Mouse (Mus musculus): ENCODE results near the gene Sash1.

The Sash1 gene

GRCm38 (mm10) chr10:8885630-8886527 is at the start of gene Sash1:
Gene Sash1, minus strand, starts transcription at chr10:8886070.
- DNase-seq = peak; percentile 15

- DNase-seq = no peak
Observed at GRCm38 (mm10) chr10:8935601-8936000, 49.7 kb upstream of the Sash1 start.

DNA sequence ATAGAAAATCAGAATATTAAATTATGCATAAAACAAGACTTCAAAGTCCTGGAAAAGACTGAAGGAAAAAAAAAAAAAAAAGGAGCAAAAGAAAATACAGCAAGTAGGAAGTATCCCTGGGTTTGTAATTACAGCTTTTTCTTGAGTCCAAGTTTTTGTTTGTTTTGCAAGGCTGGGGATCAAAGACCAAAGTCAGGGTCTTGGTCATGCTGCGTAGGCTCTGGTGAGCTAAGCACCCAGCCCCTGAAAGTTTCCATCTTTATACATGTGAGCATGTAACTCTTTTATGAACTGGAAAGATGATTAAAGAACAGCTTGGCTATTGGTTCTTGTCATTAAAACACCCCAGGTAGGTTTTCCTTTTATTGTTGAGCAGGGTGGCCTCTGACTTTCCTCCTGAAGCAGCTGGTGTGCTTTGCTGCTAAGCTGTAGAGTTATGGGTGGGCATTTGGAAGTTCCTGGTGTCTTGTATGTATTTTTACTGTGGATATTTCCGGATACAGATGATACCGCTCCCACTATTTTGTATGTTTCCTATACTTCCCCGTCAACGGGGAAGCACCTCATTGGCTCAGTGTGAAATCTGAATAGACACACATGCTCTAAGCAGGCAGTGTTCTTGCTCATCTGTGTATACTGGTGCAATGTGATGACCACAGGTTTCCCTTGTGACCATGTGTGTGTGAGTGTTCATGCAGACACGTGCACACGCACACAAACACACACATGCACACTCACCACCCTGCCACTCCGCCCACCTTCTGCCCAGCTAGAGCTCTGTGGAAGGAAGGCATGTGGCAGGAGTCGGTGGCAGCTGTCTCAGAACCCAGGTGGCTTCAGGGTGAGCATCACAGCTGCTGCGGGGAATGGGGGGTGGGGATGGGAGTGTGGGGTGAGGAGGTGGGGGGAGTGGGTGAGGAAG is 47.8 kb upstream of the Sash1 start:
- peak; percentile 8 for DNase-seq

GRCm38 (mm10) chr10:8931548-8932240 is 45.8 kb upstream of the Sash1 start:
- no peak for DNase-seq

DNA sequence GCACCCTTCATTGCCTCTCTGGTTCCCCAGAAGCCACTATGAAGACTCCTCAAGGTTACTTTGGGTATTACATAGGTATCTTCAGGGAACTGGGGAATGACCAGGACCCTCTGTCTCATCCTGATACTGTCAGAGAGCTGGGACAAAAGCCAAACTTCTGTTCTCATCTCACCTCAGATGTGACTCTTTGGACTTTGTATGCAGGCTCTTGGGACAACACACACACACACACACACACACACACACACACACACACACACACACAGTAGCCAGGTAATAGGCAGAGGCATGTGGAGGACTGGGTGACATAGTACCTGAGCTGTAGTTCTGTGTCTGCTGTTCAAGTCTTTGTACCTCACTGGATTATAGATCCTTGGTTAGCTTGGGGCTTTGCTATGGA is 44.8 kb upstream of the Sash1 start:
- DNase-seq = no peak

DNA sequence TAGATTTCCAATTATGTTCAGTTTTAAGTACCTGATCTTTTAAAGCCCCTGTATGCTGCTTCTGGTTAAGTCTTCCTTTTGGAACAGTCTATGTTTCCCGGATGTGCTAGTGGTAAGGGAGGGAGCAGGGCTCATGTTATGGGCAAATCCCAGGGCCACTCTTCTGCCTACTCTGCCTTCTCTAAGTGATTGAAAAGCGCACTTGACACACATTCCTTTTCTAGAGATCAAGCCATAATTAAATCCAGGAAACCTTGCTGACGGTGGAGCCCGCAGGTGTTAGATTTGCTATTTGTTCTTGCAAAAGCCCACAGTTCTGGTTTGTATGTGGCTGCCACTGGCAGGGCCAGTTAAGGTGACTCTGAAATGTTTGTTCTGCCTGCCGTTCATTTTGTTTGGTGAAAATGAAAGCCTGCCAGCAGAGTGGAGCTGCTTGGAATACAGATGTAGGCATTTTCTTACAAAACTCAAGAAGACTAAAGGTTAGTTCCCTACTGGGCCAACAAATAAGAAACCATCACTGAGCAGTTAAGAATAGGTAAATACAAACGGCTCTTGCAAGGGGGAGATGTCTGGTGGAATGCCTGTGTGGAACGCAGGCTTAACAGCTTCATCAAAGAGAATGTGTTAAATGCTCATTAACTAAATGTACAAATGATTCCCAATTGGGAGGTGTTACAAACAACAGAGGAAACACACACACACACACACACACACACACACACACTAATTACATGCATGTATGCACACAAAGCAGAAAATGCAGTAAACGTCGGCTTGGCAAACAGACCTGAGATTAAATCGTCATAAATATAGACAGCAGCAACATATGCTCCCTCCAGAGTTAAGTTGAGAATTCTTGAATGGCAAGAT is 43.1 kb upstream of the Sash1 start:
- no peak for DNase-seq

- no peak for DNase-seq
Observed at GRCm38 (mm10) chr10:8928261-8928660, 42.4 kb upstream of the Sash1 start.

DNA sequence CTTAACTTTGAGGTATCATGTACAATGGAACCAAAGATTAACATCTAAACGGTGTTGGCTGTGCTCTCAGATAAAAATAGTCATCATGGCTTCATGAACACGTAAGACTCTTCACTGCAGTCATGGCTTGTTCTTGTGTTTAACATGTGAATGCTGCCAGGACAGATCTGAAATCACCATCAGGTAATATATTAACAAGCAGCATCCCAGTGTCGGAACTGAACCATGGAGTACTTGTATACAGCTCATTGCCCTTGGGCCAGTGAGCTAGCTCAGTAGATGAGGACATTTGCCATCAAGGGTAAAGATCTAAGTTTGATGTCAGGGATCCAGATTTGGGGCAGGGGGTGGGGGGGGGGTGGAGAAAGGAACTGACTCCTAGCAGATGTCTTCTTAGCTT is 41.0 kb upstream of the Sash1 start:
- no peak for DNase-seq

DNA sequence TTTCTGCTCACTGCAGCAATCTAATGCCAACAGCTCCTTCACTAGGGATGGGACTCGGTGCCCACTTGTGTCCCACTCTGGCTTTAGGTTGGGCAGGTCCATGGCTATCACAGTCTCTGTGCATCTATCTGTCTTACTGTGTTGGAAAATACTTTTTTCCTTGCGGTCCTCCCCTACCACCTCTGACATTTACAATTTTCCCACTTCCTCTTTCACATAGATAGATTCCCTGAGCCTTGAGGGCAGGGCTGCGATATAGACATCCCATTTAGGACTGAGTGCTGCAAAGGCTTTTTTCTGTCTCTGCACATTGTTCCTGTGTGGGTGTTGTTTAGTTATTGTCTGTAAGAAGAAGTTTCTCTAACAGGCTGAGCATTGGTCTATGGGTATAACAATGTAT is 40.4 kb upstream of the Sash1 start:
- no peak for DNase-seq

- DNase-seq = no peak
Observed at GRCm38 (mm10) chr10:8925299-8925698, 39.4 kb upstream of the Sash1 start.

DNA sequence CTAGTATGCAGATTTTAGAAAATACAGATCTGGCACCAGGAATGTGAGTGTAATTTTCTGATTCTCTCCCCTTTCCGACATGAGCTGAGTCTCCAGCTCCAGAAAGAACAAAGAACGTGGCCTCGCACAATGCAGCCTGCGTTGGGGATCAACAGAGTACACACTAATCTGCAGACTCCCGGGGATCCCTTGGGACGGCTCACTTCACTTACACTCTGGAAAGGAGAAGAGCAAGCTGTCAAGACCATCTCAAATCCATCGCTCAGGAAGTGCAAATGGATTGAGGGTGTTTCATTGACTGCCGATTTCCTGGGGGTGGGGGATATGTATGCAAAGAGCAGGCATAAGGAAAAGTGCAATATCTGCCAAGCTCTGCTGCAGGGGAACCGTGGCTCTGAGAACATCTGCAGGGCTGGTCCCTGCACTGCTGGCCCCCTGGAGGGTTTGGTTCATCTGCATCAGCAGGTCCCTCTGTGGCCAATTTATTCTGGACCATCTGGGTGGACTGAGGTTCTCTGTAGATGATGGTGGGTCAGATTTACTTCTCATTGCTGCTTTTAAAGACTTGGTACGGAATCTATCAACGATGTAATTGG is 35.3 kb upstream of the Sash1 start:
- no peak for DNase-seq

GRCm38 (mm10) chr10:8917798-8918197 is 31.9 kb upstream of the Sash1 start:
- no peak for DNase-seq

- DNase-seq = no peak
Observed at GRCm38 (mm10) chr10:8917350-8917749, 31.5 kb upstream of the Sash1 start.

GRCm38 (mm10) chr10:8915755-8916154 is 29.9 kb upstream of the Sash1 start:
- no peak for DNase-seq

- DNase-seq = no peak
Observed at GRCm38 (mm10) chr10:8913904-8914303, 28.0 kb upstream of the Sash1 start.

GRCm38 (mm10) chr10:8912706-8913275 is 26.9 kb upstream of the Sash1 start:
- DNase-seq = peak; percentile 30

DNA sequence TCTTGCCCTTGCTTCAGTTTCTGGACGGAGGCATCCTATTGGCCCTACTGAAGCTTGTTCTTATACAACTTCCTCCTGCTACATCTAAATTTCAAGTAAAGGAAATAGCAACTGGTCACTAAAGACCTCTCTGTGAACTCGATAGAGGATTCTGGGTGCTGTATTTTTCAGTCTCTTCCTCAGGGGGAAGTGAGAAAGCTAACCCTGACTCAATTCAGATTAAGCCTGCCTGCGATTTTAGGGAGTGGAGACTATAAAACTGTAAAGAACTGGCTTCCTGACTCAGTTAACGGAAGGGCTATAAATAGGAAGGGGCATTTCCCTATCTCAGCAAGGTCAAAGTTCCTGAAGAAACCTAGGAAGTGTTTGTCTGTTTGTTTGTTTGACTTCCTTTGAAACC is 26.3 kb upstream of the Sash1 start:
- DNase-seq = no peak

GRCm38 (mm10) chr10:8910237-8910990 is 24.5 kb upstream of the Sash1 start:
- no peak for DNase-seq

DNA sequence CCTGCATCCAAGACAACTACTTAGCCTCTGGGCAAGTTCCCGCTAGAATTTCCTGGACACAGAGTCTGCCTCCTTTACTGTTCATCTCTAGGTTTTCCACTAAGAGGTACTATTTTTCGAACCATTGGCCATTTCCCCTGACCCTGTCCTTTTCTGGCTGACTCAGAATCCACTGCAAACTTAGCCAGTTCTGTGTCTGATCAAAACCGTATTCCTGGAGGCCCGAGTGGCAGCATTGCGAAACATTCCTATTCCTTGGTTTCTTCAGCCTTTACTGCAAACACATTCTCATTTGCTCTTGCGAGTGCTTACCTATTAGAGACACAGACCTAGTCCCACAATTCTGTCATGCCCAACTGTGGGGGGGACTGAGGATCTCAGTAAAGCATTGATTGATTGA is 17.2 kb upstream of the Sash1 start:
- no peak for DNase-seq

DNA sequence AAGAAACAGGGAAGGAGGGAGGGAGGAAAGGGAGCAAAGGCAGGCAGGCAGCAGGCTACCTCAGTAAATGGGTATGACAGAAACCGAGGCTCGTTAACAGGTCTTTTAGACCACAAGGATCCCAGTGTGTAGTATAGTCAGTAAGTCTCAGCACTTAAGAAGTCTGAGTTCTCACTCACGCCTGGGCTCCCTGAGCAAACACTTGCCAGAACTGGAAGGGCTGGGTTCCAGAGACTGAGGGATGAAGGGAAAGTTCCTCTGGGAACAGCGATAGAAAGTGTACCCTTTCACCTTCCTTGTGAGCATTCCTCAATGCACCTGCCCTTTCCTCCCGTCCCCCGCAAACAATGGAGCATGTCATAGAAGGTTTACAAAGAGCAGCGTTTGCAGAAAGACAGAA is 16.5 kb upstream of the Sash1 start:
- DNase-seq = no peak

All from thymus, postnatal 25 days (tissue).